Mouse (Mus musculus): ENCODE measurements around the gene Olfr1472.
"Not testable (repeated sequence)": the region's sequence is repeated elsewhere in the genome, so short reads cannot be mapped to it uniquely, and the experiment has no call there.

Gene Olfr1472

DNA sequence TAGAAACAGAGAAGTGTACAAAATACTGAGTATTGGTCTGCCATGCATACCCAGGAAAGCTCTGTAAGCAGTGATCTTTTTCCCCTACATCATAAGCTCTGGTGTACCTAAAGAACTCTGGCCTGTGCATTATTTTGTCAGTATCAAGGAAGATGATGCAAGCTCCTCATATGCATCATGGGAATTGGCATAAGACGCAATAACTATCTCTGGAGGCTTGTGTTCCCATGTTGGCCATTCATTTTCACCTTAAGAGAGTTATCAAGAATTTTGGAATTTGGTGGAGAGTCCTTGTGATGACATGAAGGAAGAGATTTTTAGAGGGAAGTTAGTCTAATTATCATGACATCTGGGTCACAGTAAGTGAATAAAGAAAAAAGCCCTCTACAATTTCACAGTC lies at the start of gene Olfr1472:
Gene Olfr1472, minus strand, starts transcription at position 101 of the 400 bp plus-strand sequence.
- DNase-seq: no peak

DNA sequence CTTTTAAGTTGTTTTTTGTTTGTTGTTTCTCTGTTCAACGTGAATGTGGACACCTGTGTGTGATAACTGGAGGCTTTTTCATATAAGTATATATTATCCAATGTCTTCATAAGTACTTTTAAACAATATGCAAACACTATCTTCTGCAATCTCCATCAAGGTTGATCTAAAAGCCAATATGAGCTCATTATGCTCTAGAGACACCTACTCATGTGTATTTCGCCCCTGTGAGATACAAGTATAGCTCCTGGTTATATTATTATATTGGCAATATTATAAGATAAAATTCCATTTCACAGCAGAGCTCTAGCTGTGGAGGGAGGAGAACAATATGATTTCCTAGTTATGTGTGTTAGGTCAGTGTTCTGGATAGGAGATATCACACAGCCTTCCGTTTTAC lies 44.4 kb upstream of the Olfr1472 start, which contains the start of gene Olfr1477:
Gene Olfr1477, plus strand, starts transcription at position 301 of the 400 bp plus-strand sequence.
- DNase-seq: no peak

DNA sequence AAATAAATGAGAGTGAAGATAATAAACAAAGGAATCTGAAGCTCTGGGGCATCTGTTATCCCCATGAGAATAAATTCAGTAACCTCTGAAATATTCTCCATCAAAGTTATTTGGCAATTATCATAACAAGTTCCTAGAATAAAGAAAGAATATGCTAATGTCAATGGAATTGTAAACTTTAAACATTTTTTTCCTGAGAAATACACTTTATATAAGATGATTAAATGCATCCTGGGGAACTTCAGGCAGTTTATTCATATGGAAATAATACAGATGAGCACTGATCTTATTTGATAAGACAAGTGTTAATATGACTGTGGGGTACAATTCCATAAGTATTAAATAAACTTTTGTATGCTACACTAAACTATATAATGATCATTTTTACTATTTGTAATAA lies 24.2 kb upstream of the Olfr1472 start, which contains the start of gene Olfr1475:
Gene Olfr1475, minus strand, starts transcription at position 101 of the 400 bp plus-strand sequence.
- no peak for DNase-seq

DNA sequence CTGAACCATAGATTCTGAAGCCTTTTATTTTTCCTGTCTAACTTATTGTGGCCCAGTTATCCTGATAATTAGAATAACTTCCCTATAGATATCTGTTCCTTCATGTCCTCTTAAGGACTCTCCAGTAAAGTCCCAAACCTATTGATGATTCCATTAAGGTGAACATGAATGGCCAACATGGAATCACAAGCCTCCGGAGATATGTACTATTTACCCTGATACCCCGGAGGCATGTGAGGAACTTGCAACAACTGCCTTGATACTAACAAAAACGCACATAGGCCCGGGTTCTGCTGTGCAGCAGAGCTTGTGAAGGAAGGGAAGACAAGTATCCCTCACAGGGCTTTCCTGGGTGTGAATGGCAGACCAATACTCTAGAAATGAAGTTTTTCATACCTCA lies 13.4 kb upstream of the Olfr1472 start, which contains the start of gene Olfr1474:
Gene Olfr1474, plus strand, starts transcription at position 301 of the 400 bp plus-strand sequence.
- DNase-seq: not testable (repeated sequence)

DNA sequence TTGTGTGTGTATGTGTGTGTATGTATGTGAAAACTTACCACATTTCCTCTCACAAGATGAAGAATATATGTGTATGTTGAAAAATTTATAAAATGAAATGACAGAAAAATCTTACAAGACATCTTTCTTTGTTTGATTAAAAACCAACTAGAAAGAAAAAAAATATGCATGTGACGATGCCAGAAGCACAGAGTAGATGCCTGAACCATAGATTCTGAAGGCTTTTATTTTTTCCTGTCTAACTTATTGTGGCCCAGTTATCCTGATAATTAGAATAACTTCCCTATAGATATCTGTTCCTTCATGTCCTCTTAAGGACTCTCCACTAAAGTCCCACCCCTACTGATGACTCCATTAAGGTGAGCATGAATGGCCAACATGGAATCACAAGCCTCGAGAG lies 12.8 kb downstream of the Olfr1472 start, which contains the start of gene Olfr1471:
Gene Olfr1471, plus strand, starts transcription at position 301 of the 400 bp plus-strand sequence.
- DNase-seq: not testable (repeated sequence)

DNA sequence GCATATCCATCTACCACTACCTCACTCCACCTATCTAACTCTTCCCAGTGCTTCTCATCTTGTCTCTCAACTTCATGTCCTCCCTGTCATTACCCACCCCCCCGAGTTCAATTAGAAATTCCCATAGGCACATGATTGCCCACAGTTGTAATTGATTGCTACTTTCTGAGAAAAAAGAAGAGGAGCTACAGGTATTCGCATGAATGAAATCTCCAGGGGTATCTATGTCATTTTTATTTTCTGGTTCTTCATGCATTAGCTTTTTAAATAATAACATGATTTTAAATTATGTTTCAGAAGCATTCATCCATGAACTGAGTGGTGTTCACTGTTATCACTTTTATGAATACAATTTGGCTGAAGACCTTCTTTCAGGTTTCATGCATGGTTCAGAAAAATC lies 48.3 kb downstream of the Olfr1472 start, which contains the start of gene Olfr1469:
Gene Olfr1469, plus strand, starts transcription at position 301 of the 400 bp plus-strand sequence.
- no peak for DNase-seq

Data from spleen, adult 18-20 months (tissue).